Mouse (Mus musculus) midbrain, embryonic 16.5 days (tissue): ENCODE data around the gene Notch4. TPM values are rescaled to one million over a fixed set of nuclear protein-coding genes. Genes with fewer than 3 reads are reported as not detected.

ENCODE experiments used
- ATAC-seq: fragments of 200-750 bp; cut with Nextera tagmentation; 2 replicates; pipeline ENCODE4 v1.8.0; 2017; ENCODE audit warnings: moderate TSS enrichment
- H3K27ac ChIP-seq: fragments of 300-500 bp; sonication (generic); 2 replicates; pipeline ENCODE4 v1.5.1; 2014; ENCODE audit warnings: mild to moderate bottlenecking, low read length, mixed read lengths
- H3K27me3 ChIP-seq: fragments of 300-500 bp; sonication (generic); 2 replicates; pipeline ENCODE4 v1.6.1; 2014; ENCODE audit warnings: low read depth, low read length, mixed read lengths; ENCODE audit not compliant: control insufficient read depth, insufficient read depth
- H3K36me3 ChIP-seq: fragments of 300-500 bp; sonication (generic); 2 replicates; pipeline ENCODE4 v1.6.1; 2014; ENCODE audit warnings: mild to moderate bottlenecking, low read length, moderate library complexity, mixed read lengths; ENCODE audit not compliant: control insufficient read depth, insufficient read depth
- H3K4me1 ChIP-seq: fragments of 300-500 bp; sonication (generic); 2 replicates; pipeline ENCODE4 v1.6.1; 2014; ENCODE audit warnings: mild to moderate bottlenecking, low read length, mixed read lengths; ENCODE audit not compliant: control insufficient read depth, insufficient read depth
- H3K4me2 ChIP-seq: fragments of 300-500 bp; sonication (generic); 2 replicates; pipeline ENCODE4 v1.6.1; 2014; ENCODE audit warnings: mild to moderate bottlenecking, low read length, mixed read lengths
- H3K4me3 ChIP-seq: fragments of 300-500 bp; sonication (generic); 2 replicates; pipeline ENCODE4 v1.5.1; 2014; ENCODE audit warnings: low read depth, mild to moderate bottlenecking, low read length, moderate library complexity, mixed read lengths
- H3K9ac ChIP-seq: fragments of 300-500 bp; sonication (generic); 2 replicates; pipeline ENCODE4 v1.6.1; 2014; ENCODE audit warnings: low read depth, low read length, mixed read lengths
- H3K9me3 ChIP-seq: fragments of 300-500 bp; sonication (generic); replicated peaks from 2 replicates; pipeline ENCODE4 v1.6.1; 2014; ENCODE audit warnings: mild to moderate bottlenecking, low read length, mixed read lengths; ENCODE audit not compliant: control insufficient read depth, poor library complexity, severe bottlenecking
- WGBS: fragments of 180-500 bp; shearing (Covaris S2); extraction: QIAGEN DNeasy Blood & Tissue Kit; methylation state at CpG from one replicate; pipeline ENCODE4 v1.1.7; 2014; 5-methylcytosine and 5-hydroxymethylcytosine counted together
- polyA plus RNA-seq: library from polyadenylated mRNA; unstranded; fragments of >200 nt; fragmentation: Nextera tagmentation; extraction: Ambion mirVana; gene quantifications from 2 replicates; pipeline ENCODE4 v1.2.1, GENCODE M21; 2015

Notch4 gene
- polyA plus RNA-seq, 1 experiment from 2014 or later, result 6.7 TPM

DNA sequence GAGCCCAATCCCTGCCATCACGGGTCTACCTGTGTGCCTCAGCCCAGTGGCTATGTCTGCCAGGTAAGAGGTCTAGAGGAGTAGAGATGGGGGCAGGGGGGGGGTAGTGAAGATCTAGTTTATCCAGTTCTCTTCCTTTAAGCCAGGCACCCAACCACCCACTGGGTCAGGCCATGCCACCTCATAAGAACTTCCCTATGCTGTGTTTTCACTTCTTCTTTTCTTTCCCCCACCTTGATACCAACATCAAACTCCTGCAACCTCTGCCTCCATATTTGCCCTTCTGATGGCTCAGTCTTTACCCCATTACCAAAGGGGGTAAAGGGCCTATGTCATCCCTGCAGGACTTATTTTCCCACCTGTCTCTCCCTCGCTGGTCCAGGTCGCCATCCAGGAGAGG, 14.0 kb downstream of the Notch4 start:
- H3K4me2 ChIP-seq, result no peak overlapping the region
- ATAC-seq, result no peak
- no peak overlapping the region for H3K27ac ChIP-seq
- H3K4me1 ChIP-seq, result no peaks in the 10 kb centered on the region
- H3K4me3 ChIP-seq, result no peak overlapping the region
- H3K36me3 ChIP-seq, result no peaks in the 10 kb centered on the region
- no peaks in the 10 kb centered on the region for H3K9me3 ChIP-seq
- H3K9ac ChIP-seq, result no peak overlapping the region
- WGBS, result 87% methylated on average over 3 of the region's 3 CpGs
- H3K27me3 ChIP-seq, result no peaks in the 10 kb centered on the region

DNA sequence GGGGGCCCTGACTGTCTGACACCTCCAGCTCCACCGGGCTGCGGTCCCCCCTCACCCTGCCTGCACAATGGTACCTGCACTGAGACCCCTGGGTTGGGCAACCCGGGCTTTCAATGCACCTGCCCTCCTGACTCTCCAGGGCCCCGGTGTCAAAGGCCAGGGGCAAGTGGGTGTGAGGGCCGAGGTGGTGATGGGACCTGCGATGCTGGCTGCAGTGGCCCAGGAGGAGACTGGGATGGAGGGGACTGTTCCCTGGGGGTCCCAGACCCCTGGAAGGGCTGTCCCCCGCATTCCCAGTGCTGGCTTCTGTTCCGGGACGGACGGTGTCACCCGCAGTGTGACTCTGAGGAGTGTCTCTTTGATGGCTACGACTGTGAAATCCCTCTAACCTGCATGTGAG, 18.5 kb downstream of the Notch4 start:
- Histone ChIP-seq H3K27ac (no peak overlapping the region), H3K9ac (no peak overlapping the region), H3K4me2 (no peak overlapping the region), H3K27me3 (no peaks in the 10 kb centered on the region), H3K4me3 (no peak overlapping the region), H3K9me3 (no peaks in the 10 kb centered on the region), H3K4me1 (peaks cover 8% of the 10 kb centered on the region), H3K36me3 (no peaks in the 10 kb centered on the region)
- WGBS, result 89% methylated on average over 12 of the region's 12 CpGs
- ATAC-seq, result no peak

DNA sequence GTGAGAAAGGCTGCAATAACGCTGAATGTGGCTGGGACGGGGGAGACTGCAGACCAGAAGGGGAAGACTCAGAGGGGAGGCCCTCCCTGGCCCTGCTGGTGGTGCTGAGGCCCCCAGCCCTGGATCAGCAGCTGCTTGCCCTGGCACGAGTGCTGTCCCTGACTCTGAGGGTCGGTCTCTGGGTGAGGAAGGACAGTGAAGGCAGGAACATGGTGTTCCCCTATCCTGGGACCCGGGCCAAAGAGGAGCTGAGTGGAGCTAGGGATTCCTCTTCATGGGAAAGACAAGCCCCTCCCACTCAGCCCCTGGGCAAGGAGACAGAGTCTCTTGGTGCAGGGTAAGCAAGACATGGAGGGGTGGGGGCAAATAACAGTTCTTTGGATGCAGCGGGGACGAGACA, 19.3 kb downstream of the Notch4 start:
- Histone ChIP-seq H3K27me3 (no peaks in the 10 kb centered on the region), H3K4me2 (no peak overlapping the region), H3K36me3 (no peaks in the 10 kb centered on the region), H3K9ac (no peak overlapping the region), H3K27ac (no peak overlapping the region), H3K4me1 (peaks cover 14% of the 10 kb centered on the region), H3K9me3 (no peaks in the 10 kb centered on the region), H3K4me3 (no peak overlapping the region)
- no peak for ATAC-seq
- WGBS, result 72% methylated on average over 7 of the region's 7 CpGs

DNA sequence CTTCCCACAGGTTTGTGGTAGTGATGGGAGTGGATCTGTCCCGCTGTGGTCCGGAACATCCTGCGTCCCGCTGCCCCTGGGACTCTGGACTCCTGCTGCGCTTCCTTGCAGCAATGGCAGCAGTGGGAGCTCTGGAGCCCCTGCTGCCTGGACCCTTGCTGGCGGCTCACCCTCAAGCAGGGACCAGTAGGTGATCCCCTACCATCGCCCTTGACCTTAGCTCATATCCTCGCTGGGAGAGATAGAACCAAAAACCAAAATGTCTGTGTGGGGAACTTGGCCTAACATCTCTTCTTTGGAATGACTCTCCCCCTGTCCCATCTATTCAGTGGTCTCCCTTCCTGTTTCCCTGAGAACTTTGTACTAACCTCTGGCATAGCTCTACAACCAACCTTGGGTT, 19.8 kb downstream of the Notch4 start:
- Histone ChIP-seq H3K4me3 (no peak overlapping the region), H3K9ac (no peak overlapping the region), H3K4me1 (peaks cover 15% of the 10 kb centered on the region), H3K9me3 (no peaks in the 10 kb centered on the region), H3K27ac (no peak overlapping the region), H3K36me3 (no peaks in the 10 kb centered on the region), H3K27me3 (no peaks in the 10 kb centered on the region), H3K4me2 (no peak overlapping the region)
- WGBS, result 83% methylated on average over 8 of the region's 8 CpGs
- ATAC-seq, result no peak

DNA sequence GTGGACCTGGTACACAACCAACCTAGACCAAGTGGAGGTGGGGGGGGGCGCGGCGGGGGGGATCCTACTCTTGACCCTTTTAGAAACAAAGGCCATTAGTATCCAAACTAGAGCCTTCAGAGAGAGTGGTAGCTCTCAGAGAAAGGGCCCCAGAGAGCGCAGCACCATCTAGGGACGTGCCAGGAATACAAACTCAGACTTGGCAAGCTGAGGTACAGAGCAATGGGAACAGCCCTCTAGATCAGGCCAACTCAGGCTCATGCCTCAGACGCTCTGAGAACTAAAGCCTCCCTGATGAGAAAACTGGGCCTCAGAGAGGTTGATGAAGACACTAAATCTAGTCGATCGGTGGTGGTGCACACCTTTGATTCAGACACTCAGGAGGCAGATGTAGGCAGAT, 21.1 kb downstream of the Notch4 start:
- peak overlapping the region; percentile 100 for H3K27ac ChIP-seq
- no peak overlapping the region for H3K9ac ChIP-seq
- H3K36me3 ChIP-seq, result no peaks in the 10 kb centered on the region
- no peak for ATAC-seq
- no peak overlapping the region for H3K4me2 ChIP-seq
- H3K4me1 ChIP-seq, result peaks cover 19% of the 10 kb centered on the region
- H3K4me3 ChIP-seq, result no peak overlapping the region
- 91% methylated on average over 8 of the region's 8 CpGs for WGBS
- H3K27me3 ChIP-seq, result no peaks in the 10 kb centered on the region
- no peaks in the 10 kb centered on the region for H3K9me3 ChIP-seq

DNA sequence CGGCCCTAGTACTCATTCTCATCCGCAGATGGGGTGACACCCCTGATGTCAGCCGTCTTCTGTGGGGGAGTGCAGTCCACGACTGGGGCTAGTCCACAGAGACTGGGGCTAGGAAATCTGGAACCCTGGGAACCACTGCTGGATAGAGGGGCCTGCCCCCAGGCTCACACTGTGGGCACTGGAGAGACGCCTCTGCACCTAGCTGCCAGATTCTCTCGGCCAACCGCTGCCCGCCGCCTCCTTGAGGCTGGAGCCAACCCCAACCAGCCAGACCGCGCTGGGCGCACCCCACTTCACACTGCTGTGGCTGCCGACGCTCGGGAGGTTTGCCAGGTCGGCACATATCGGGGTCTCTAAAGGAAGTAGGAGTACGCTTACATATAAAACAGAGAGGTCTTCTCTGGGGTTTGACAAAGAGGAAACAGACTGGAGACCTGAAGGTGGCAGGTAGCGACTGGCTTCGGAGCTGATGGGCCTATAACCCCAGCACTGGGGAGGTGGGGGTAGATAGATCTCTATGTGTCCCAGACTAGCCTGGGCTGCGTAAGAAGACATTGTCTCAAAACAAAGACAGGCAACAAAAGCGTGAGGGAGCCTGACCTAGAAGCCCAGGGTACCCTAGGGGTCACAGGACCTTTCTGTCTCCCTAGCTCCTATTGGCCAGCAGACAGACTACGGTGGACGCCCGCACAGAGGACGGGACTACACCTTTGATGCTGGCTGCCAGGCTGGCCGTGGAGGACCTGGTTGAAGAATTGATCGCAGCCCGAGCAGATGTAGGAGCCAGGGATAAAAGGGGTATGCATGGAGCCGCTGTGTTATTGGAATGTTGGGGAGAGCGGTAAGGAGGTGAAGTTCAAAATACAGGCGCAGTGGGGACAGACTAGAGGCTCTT, 22.1 kb downstream of the Notch4 start:
- peak; percentile 22 for ATAC-seq
- Histone ChIP-seq H3K4me1 (peaks cover 26% of the 10 kb centered on the region), H3K4me3 (peak overlapping the region; percentile 71), H3K27ac (peak overlapping the region; percentile 100), H3K9me3 (no peaks in the 10 kb centered on the region), H3K9ac (peak overlapping the region; percentile 90), H3K36me3 (no peaks in the 10 kb centered on the region), H3K27me3 (no peaks in the 10 kb centered on the region), H3K4me2 (peak overlapping the region; percentile 85)
- 14% methylated on average over 32 of the region's 32 CpGs for WGBS

DNA sequence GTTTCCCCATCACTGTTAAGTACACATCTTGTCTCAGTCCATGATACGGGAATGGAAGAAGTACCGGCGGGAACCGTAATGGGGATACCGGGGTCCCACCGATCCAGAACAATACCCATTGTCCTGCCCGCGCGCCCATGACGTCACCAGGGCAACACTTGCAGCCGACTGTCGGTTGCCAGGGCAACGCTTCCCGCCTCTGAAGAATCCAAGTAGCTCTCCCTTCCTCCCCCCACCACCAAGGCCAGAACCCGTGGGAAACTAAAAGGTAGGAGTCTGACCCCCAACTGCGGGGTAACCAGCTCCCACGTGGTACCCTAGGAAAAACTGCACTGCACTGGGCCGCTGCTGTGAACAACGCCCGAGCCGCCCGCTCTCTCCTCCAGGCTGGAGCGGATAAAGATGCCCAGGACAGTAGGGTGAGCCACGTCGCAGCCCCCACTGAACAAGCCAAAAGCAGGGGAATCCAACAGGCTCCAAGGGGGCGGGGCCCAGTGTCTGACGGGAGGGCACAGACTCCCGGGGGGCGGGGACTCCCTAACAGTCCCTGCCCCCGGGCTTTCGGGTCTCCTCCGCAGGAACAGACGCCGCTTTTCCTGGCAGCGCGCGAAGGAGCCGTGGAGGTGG, 22.8 kb downstream of the Notch4 start:
- under 1% methylated on average over 38 of the region's 38 CpGs for WGBS
- Histone ChIP-seq H3K36me3 (no peaks in the 10 kb centered on the region), H3K27me3 (no peaks in the 10 kb centered on the region), H3K4me1 (peaks cover 32% of the 10 kb centered on the region), H3K4me2 (peak overlapping the region; percentile 85), H3K27ac (peak overlapping the region; percentile 100), H3K9me3 (no peaks in the 10 kb centered on the region), H3K9ac (peak overlapping the region; percentile 90), H3K4me3 (peak overlapping the region; percentile 71)
- ATAC-seq, result peak; percentile 77

DNA sequence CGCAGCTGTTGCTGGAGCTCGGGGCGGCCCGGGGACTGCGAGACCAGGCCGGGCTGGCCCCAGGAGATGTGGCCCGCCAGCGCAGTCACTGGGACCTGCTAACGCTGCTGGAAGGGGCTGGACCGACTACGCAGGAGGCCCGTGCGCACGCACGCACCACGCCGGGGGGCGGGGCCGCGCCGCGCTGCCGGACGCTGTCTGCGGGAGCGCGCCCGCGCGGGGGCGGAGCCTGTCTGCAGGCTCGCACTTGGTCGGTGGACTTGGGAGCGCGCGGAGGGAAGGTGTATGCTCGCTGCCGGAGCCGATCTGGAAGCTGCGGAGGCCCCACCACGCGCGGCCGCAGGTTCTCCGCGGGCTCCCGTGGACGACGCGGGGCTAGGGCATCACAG, 23.3 kb downstream of the Notch4 start:
- Histone ChIP-seq H3K27me3 (no peaks in the 10 kb centered on the region), H3K36me3 (no peaks in the 10 kb centered on the region), H3K4me2 (peak overlapping the region; percentile 85), H3K4me1 (peaks cover 32% of the 10 kb centered on the region), H3K9ac (peak overlapping the region; percentile 90), H3K9me3 (no peaks in the 10 kb centered on the region), H3K27ac (peak overlapping the region; percentile 100), H3K4me3 (peak overlapping the region; percentile 71)
- peak; percentile 82 for ATAC-seq
- WGBS, result under 1% methylated on average over 49 of the region's 50 CpGs

DNA sequence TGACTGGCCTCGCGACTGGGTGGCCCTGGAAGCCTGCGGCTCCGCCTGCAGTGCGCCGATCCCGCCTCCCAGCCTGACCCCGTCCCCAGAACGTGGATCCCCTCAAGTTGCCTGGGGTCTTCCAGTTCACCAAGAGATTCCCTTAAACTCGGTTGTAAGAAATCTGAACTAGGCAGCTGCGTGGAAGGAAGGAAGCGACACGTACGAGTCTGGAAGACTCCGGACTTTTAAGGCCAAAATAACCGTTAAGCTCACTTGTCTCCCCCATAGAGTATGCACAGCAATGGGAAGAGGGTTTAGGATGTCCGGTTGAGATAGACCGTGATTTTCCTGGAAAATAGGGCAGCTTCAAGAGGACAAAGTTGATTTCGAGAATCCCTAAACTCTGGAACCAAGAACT, 23.7 kb downstream of the Notch4 start:
- peaks cover 32% of the 10 kb centered on the region for H3K4me1 ChIP-seq

More for the DNA sequence above, 23.7 kb downstream of the Notch4 start:
- peak overlapping the region; percentile 71 for H3K4me3 ChIP-seq
- H3K36me3 ChIP-seq, result no peaks in the 10 kb centered on the region
- WGBS, result 3% methylated on average over 19 of the region's 19 CpGs
- peak overlapping the region; percentile 85 for H3K4me2 ChIP-seq
- no peaks in the 10 kb centered on the region for H3K9me3 ChIP-seq
- no peaks in the 10 kb centered on the region for H3K27me3 ChIP-seq
- H3K27ac ChIP-seq, result peak overlapping the region; percentile 100
- no peak for ATAC-seq
- peak overlapping the region; percentile 90 for H3K9ac ChIP-seq
